Mouse (Mus musculus): Measurements from ENCODE around the gene Cyct. TPM values are rescaled to one million over a fixed set of nuclear protein-coding genes. Genes with fewer than 3 reads are reported as not detected.

Gene Cyct
- polyA plus RNA-seq, 1 experiment from 2014 or later, result not detected

GRCm38 (mm10) chr2:76369821-76370655, 9.8 kb upstream of the Cyct start, which contains the start of gene Rbm45:
Gene Rbm45 (plus strand): TSS chr2:76369984.
- H3K4me2 ChIP-seq (replicated peaks), result peak within 1 kb of the TSS; percentile 86
- ATAC-seq (ENCODE audit: low FRiP score), result peak; percentile 92
- H3K36me3 ChIP-seq, result peaks cover 17% of the 10 kb centered on the region
- WGBS, result under 1% methylated on average over 61 of the region's 61 CpGs
- H3K9ac ChIP-seq, result peak within 1 kb of the TSS; percentile 95
- H3K4me1 ChIP-seq, result peaks cover 8% of the 10 kb centered on the region
- peak within 1 kb of the TSS; percentile 79 for H3K27ac ChIP-seq
- no peaks in the 10 kb centered on the region for H3K27me3 ChIP-seq
- no peaks in the 10 kb centered on the region for H3K9me3 ChIP-seq (replicated peaks)
- peak within 1 kb of the TSS; percentile 96 for H3K4me3 ChIP-seq

DNA sequence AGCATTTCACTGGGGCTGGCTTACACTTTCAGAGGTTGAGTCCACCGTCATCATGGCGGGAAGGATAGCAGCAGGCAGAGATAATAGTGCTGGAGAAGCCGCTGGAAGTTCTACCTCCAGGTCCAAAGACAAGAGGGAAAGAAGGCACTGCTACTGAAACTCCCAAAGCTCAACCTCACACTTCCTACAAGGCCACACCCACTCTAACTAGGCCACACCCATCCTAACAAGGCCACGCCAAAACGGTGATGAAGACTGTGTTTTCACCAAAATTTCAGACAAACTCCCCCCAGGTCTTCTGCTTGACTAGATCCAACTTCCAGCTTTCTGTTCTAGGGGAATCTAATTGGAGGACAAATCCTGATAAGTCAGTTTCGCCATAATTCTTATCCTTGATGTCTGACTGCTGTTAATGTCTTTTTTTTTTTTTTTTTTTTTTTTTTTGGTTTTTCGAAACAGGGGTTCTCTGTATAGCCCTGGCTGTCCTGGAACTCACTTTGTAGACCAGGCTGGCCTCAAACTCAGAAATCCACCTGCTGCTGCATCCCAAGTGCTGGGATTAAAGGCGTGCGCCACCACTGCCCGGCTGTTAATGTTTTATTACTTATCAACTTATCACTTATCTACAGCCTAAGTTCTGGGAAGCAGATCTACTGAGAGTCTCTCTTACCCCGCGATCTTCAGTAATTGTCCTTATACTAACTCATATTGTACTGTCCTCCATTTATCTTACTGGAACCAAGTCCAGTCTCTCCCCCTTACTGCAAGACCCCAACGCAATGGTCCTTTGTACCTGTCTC, 8.8 kb upstream of the Cyct start:
- WGBS, result 72% methylated on average over 13 of the region's 13 CpGs

GRCm38 (mm10) chr2:76367188-76367922, 7.1 kb upstream of the Cyct start:
- no peak for ATAC-seq (ENCODE audit: low FRiP score)
- WGBS, result 20% methylated on average over 9 of the region's 9 CpGs

More for the DNA sequence above, 8.8 kb upstream of the Cyct start:
- no peaks in the 10 kb centered on the region for H3K9me3 ChIP-seq (replicated peaks)
- H3K4me3 ChIP-seq, result no peak overlapping the region
- no peak overlapping the region for H3K9ac ChIP-seq
- peaks cover 10% of the 10 kb centered on the region for H3K36me3 ChIP-seq
- H3K4me2 ChIP-seq (replicated peaks), result no peak overlapping the region
- ATAC-seq (ENCODE audit: low FRiP score), result 0 out of 2 replicates have a peak, but pooled peaks have one; percentile 1
- H3K27ac ChIP-seq, result no peak overlapping the region
- H3K4me1 ChIP-seq, result peaks cover 8% of the 10 kb centered on the region
- no peaks in the 10 kb centered on the region for H3K27me3 ChIP-seq

GRCm38 (mm10) chr2:76365811-76366210, 5.6 kb upstream of the Cyct start:
- no peak for ATAC-seq (ENCODE audit: low FRiP score)
- Histone ChIP-seq H3K4me1 (peaks cover 1% of the 10 kb centered on the region), H3K4me2 (replicated peaks) (no peak overlapping the region), H3K9ac (no peak overlapping the region), H3K27ac (no peak overlapping the region), H3K36me3 (no peaks in the 10 kb centered on the region), H3K4me3 (no peak overlapping the region), H3K27me3 (no peaks in the 10 kb centered on the region), H3K9me3 (replicated peaks) (no peaks in the 10 kb centered on the region)
- 67% methylated on average over 4 of the region's 4 CpGs for WGBS

More at GRCm38 (mm10) chr2:76367188-76367922, 7.1 kb upstream of the Cyct start:
- Histone ChIP-seq H3K9me3 (replicated peaks) (no peaks in the 10 kb centered on the region), H3K27me3 (no peaks in the 10 kb centered on the region), H3K27ac (no peak overlapping the region), H3K4me3 (no peak overlapping the region), H3K4me1 (peaks cover 8% of the 10 kb centered on the region), H3K36me3 (no peaks in the 10 kb centered on the region), H3K4me2 (replicated peaks) (no peak overlapping the region), H3K9ac (no peak overlapping the region)

GRCm38 (mm10) chr2:76362111-76362510, 1.9 kb upstream of the Cyct start:
- no peak for ATAC-seq (ENCODE audit: low FRiP score)
- H3K9me3 ChIP-seq (replicated peaks), result no peaks in the 10 kb centered on the region
- no peak overlapping the region for H3K27ac ChIP-seq
- no peak overlapping the region for H3K4me3 ChIP-seq
- no peak overlapping the region for H3K9ac ChIP-seq
- no peak overlapping the region for H3K4me2 ChIP-seq (replicated peaks)
- H3K36me3 ChIP-seq, result no peaks in the 10 kb centered on the region
- H3K4me1 ChIP-seq, result no peaks in the 10 kb centered on the region
- no peaks in the 10 kb centered on the region for H3K27me3 ChIP-seq
- WGBS, result 50% methylated on average over 2 of the region's 2 CpGs

- Histone ChIP-seq H3K4me1 (no peaks in the 10 kb centered on the region), H3K27me3 (no peaks in the 10 kb centered on the region), H3K27ac (no peak overlapping the region), H3K9ac (no peak overlapping the region), H3K4me2 (replicated peaks) (no peak overlapping the region), H3K36me3 (no peaks in the 10 kb centered on the region), H3K9me3 (replicated peaks) (no peaks in the 10 kb centered on the region), H3K4me3 (no peak overlapping the region)
- ATAC-seq (ENCODE audit: low FRiP score), result no peak
- WGBS, result 82% methylated on average over 6 of the region's 6 CpGs
These were observed 12.4 kb downstream of the Cyct start for GRCm38 (mm10) chr2:76347839-76348238.

- no peak overlapping the region for H3K4me3 ChIP-seq
- ATAC-seq (ENCODE audit: low FRiP score), result no peak
- H3K36me3 ChIP-seq, result no peaks in the 10 kb centered on the region
- peaks cover 10% of the 10 kb centered on the region for H3K4me1 ChIP-seq
- 86% methylated on average over 9 of the region's 9 CpGs for WGBS
- H3K4me2 ChIP-seq (replicated peaks), result no peak overlapping the region
- H3K27me3 ChIP-seq, result peaks cover 21% of the 10 kb centered on the region
- H3K9me3 ChIP-seq (replicated peaks), result no peaks in the 10 kb centered on the region
- no peak overlapping the region for H3K9ac ChIP-seq
- no peak overlapping the region for H3K27ac ChIP-seq
These were observed 18.1 kb downstream of the Cyct start for GRCm38 (mm10) chr2:76342146-76342545.

DNA sequence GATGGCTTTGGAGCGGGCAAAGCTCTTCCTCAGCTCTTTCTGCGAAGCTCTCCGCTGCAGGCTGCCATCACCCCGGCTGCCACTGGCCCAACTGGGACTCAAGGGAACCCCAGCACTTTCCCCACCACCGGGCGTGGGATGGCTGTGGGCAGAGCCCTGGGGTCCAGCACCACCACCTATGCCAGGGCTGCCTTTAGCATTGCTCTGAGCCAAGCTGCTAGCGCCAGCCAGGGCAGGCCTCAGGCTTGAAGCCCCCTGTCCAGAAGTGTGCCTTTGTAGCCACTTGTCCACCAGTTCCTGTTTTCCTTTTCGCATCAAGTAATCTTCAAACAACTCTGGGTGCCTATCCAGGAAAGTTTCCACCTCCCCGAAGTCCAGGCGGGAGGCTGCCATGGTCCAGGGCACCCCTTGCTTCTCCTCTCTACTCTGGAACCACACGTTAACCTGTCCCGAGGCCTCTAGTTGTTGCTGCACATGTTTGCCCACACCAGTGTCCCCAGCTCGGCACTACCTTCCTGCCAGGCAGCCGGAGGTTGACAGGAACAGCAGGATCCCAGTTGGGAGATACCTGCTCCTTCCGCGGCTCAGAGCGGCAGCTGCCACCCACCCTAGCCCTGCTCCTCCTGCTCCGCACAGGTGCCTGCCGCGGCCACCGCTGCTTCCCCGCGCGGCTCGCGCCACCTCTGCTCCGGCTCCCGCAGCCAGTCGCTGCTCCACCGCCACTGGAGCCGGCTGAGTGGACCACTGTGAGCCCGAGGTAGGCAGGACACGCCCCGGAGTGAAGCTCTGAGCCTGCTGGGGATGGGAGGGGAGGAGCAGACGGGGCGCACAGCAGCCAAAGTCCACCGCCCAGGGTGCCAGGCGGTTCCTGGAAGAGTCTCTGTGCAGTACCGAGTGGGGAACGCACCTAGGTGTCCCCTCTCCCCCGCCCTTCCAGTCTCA, 21.8 kb downstream of the Cyct start, which contains the start of gene Pde11a:
Pde11a (minus strand) TSS at position 560 of the 942 bp plus-strand sequence.
- Histone ChIP-seq H3K36me3 (no peaks in the 10 kb centered on the region), H3K4me2 (replicated peaks) (peak within 1 kb of the TSS; percentile 95), H3K9me3 (replicated peaks) (no peaks in the 10 kb centered on the region), H3K9ac (peak within 1 kb of the TSS; percentile 54), H3K27me3 (peaks cover 21% of the 10 kb centered on the region), H3K4me1 (peaks cover 10% of the 10 kb centered on the region), H3K4me3 (peak within 1 kb of the TSS; percentile 47), H3K27ac (no peak within 1 kb of the TSS)
- WGBS, result 16% methylated on average over 40 of the region's 41 CpGs
- ATAC-seq (ENCODE audit: low FRiP score), result peak; percentile 40

GRCm38 (mm10) chr2:76334596-76334995, 25.7 kb downstream of the Cyct start:
- Histone ChIP-seq H3K27ac (no peak overlapping the region), H3K9ac (no peak overlapping the region), H3K4me1 (peaks cover 10% of the 10 kb centered on the region), H3K9me3 (replicated peaks) (no peaks in the 10 kb centered on the region), H3K4me3 (no peak overlapping the region), H3K27me3 (peaks cover 19% of the 10 kb centered on the region), H3K4me2 (replicated peaks) (no peak overlapping the region), H3K36me3 (no peaks in the 10 kb centered on the region)
- no peak for ATAC-seq (ENCODE audit: low FRiP score)
- WGBS, result 86% methylated on average over 5 of the region's 5 CpGs

GRCm38 (mm10) chr2:76332161-76332805, 28.0 kb downstream of the Cyct start:
- Histone ChIP-seq H3K4me1 (0 out of 2 replicates have a peak, but pooled peaks cover 2% of the 10 kb centered on the region), H3K27ac (no peak overlapping the region), H3K9me3 (replicated peaks) (no peaks in the 10 kb centered on the region), H3K9ac (no peak overlapping the region), H3K4me2 (replicated peaks) (no peak overlapping the region), H3K27me3 (no peaks in the 10 kb centered on the region; the same call in 1 of the 2 replicates), H3K36me3 (no peaks in the 10 kb centered on the region), H3K4me3 (no peak overlapping the region)
- 75% methylated on average over 11 of the region's 11 CpGs for WGBS
- ATAC-seq (ENCODE audit: low FRiP score), result no peak

GRCm38 (mm10) chr2:76330081-76330480, 30.2 kb downstream of the Cyct start:
- H3K9me3 ChIP-seq (replicated peaks), result no peaks in the 10 kb centered on the region
- H3K27me3 ChIP-seq, result no peaks in the 10 kb centered on the region
- 90% methylated on average over 5 of the region's 5 CpGs for WGBS
- no peak for ATAC-seq (ENCODE audit: low FRiP score)
- no peaks in the 10 kb centered on the region for H3K36me3 ChIP-seq
- no peak overlapping the region for H3K4me2 ChIP-seq (replicated peaks)
- 0 out of 2 replicates have a peak, but pooled peaks cover 2% of the 10 kb centered on the region for H3K4me1 ChIP-seq
- H3K27ac ChIP-seq, result no peak overlapping the region
- H3K4me3 ChIP-seq, result no peak overlapping the region
- H3K9ac ChIP-seq, result no peak overlapping the region

All from hindbrain, embryonic 12.5 days (tissue).